Mouse (Mus musculus) adrenal gland, postnatal 10 days (tissue): ENCODE data around the gene Gemin2. TPM values are rescaled to one million over a fixed set of nuclear protein-coding genes. Genes with fewer than 3 reads are reported as not detected.
"Not testable (repeated sequence)": the region's sequence is repeated elsewhere in the genome, so short reads cannot be mapped to it uniquely, and the experiment has no call there.

ENCODE experiments used
- DNase-seq: peaks from one replicate; pipeline ENCODE4 v3.0.0; 2021; ENCODE audit warnings: mixed read lengths
- long read RNA-seq, 2 experiments: library from polyadenylated mRNA; stranded (forward); transcript quantifications; one replicate each; pipeline ENCODE4 v2.0.0; 2021
- total RNA-seq, 2 experiments: library from RNA; stranded (reverse); gene quantifications; 2 replicates each; pipeline ENCODE4 v1.2.3; 2021

The Gemin2 gene
- 10 to 100 TPM; 11.1 to 13.5 TPM for total RNA-seq
- long read RNA-seq, experiment 1, transcript Gemin2-201 (10 exons, 1,588 nt) = major isoform, 10 of 16 reads
- long read RNA-seq, experiment 1, partial matches to known transcripts = 0 of 16 reads
- long read RNA-seq, experiment 1, other reads (novel, unspliced or antisense) = 6 of 16 reads
- long read RNA-seq, experiment 2, transcript Gemin2-201 (10 exons, 1,588 nt) = major isoform, 5 of 6 reads
- long read RNA-seq, experiment 2, partial matches to known transcripts = 0 of 6 reads
- long read RNA-seq, experiment 2, other reads (novel, unspliced or antisense) = 1 of 6 reads

GRCm38 (mm10) chr12:59013234-59013633, at the start of gene Gemin2:
Gemin2 (plus strand) TSS chr12:59013393.
- DNase-seq = peak; percentile 94

GRCm38 (mm10) chr12:58964583-58964982, 48.6 kb upstream of the Gemin2 start:
- DNase-seq = peak; percentile 17

GRCm38 (mm10) chr12:58976966-58977365, 36.2 kb upstream of the Gemin2 start:
- DNase-seq = peak; percentile 22

GRCm38 (mm10) chr12:58981178-58981661, 32.0 kb upstream of the Gemin2 start:
- DNase-seq = not testable (repeated sequence)

GRCm38 (mm10) chr12:58985766-58986165, 27.4 kb upstream of the Gemin2 start:
- peak; percentile 35 for DNase-seq

GRCm38 (mm10) chr12:59010482-59010881, 2.7 kb upstream of the Gemin2 start:
- DNase-seq = peak; percentile 7

GRCm38 (mm10) chr12:59011275-59011843, 1.8 kb upstream of the Gemin2 start:
- no peak for DNase-seq

GRCm38 (mm10) chr12:59011844-59012709, 1.1 kb upstream of the Gemin2 start, which contains the start of gene Sec23a:
Sec23a (minus strand) TSS chr12:59012017.
- DNase-seq = peak; percentile 99

- peak; percentile 12 for DNase-seq
Measured at GRCm38 (mm10) chr12:59012710-59013091, 492 bp upstream of the Gemin2 start.

- DNase-seq = no peak
Measured at GRCm38 (mm10) chr12:59017970-59018369, 4.8 kb downstream of the Gemin2 start.

GRCm38 (mm10) chr12:59019891-59020290, 6.7 kb downstream of the Gemin2 start:
- DNase-seq = no peak

- no peak for DNase-seq
Measured at GRCm38 (mm10) chr12:59021306-59021705, 8.1 kb downstream of the Gemin2 start.

GRCm38 (mm10) chr12:59032101-59032500, 18.9 kb downstream of the Gemin2 start:
- no peak for DNase-seq

- no peak for DNase-seq
Measured at GRCm38 (mm10) chr12:59039162-59039970, 26.2 kb downstream of the Gemin2 start.

- peak; percentile 67 for DNase-seq
Measured at GRCm38 (mm10) chr12:59039971-59040844, 27.0 kb downstream of the Gemin2 start.

- no peak for DNase-seq
Measured at GRCm38 (mm10) chr12:59040851-59041250, 27.7 kb downstream of the Gemin2 start.

GRCm38 (mm10) chr12:59052470-59052869, 39.3 kb downstream of the Gemin2 start:
- DNase-seq = no peak

- no peak for DNase-seq
Measured at GRCm38 (mm10) chr12:59053166-59053565, 40.0 kb downstream of the Gemin2 start.

- DNase-seq = no peak
Measured at GRCm38 (mm10) chr12:59053976-59054375, 40.8 kb downstream of the Gemin2 start.

- DNase-seq = peak; percentile 32
Measured at GRCm38 (mm10) chr12:59055196-59055850, 42.1 kb downstream of the Gemin2 start.
